Mouse (Mus musculus) olfactory bulb, adult 2 months (tissue): Measurements from ENCODE around the gene Nudt16l1. TPM values are rescaled to one million over a fixed set of nuclear protein-coding genes. Genes with fewer than 3 reads are reported as not detected.

Experiments used
- H3K27ac ChIP-seq: fragments of 200-500 bp; 2 replicates; pipeline ENCODE4 v1.5.1; 2012; ENCODE audit warnings: low read depth, low read length; ENCODE audit not compliant: insufficient read depth
- H3K4me1 ChIP-seq: fragments of 200-500 bp; 2 replicates; pipeline ENCODE4 v1.6.1; 2012; ENCODE audit warnings: low read length; ENCODE audit not compliant: control insufficient read depth, insufficient read depth
- H3K4me3 ChIP-seq: fragments of 200-500 bp; 2 replicates; pipeline ENCODE4 v1.5.1; 2012; ENCODE audit warnings: mild to moderate bottlenecking, low read depth, low read length, moderate library complexity; ENCODE audit not compliant: insufficient read depth
- CTCF ChIP-seq: fragments of 200-500 bp; IDR thresholded peaks from 2 replicates; pipeline ENCODE4 v1.5.1; 2012; ENCODE audit warnings: low read depth, mild to moderate bottlenecking, low read length, moderate library complexity; ENCODE audit not compliant: insufficient read depth
- POLR2A ChIP-seq: fragments of 200-500 bp; IDR thresholded peaks from 2 replicates; pipeline ENCODE4 v1.6.1; 2012; ENCODE audit warnings: mild to moderate bottlenecking, low read depth, low read length, moderate library complexity; ENCODE audit not compliant: insufficient read depth
- WGBS: fragments of 180-500 bp; shearing (Covaris S2); methylation state at CpG from one replicate; pipeline ENCODE4 v1.1.7; 2018; 5-methylcytosine and 5-hydroxymethylcytosine counted together
- polyA plus RNA-seq: library from polyadenylated mRNA; stranded (reverse); fragments of >200 nt; gene quantifications from 2 replicates; pipeline ENCODE4 v1.2.4, GENCODE M21; 2012; ENCODE audit warnings: low replicate concordance; ENCODE audit not compliant: missing spikeins, insufficient read depth, insufficient read length

Gene Nudt16l1
- polyA plus RNA-seq, 1 experiment: not detected

DNA sequence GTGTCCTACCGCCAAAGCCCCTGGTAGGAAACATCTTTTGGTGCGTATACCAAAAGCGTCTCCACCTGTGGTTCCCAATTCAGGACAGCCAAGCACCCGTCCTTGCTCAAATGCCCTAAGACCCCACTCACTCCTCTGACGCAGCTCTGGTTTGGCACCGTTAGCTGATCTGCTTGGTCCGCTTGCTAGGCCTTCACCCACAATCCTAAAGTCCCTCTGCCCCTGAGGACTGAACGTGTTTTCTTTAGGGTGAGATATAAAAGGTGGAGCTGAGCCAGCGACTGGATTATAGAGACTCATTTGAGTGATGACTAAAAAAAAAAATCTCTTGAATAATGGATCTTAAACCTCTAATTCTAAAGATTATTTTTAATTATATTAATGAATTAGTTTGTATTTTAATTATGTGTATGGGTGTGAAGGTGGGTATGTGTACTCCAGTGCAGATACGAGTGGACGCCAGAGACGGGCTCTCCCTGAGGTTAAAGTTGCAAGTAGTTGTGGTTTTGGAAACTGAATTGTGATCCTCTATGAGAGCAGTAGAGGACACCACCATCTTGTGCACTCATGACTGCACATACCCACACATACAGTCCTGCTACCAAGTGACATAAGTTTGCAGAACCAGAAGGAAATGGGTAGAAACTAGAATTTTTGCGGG lies 26.3 kb downstream of the Nudt16l1 start:
- no peak for TF ChIP-seq POLR2A
- TF ChIP-seq CTCF: no peak
- peaks cover 10% of the 10 kb centered on the region for H3K4me1 ChIP-seq
- H3K27ac ChIP-seq: peak overlapping the region; percentile 74
- WGBS: 16% methylated on average over 13 of the region's 13 CpGs
- H3K4me3 ChIP-seq: peak overlapping the region; percentile 87

DNA sequence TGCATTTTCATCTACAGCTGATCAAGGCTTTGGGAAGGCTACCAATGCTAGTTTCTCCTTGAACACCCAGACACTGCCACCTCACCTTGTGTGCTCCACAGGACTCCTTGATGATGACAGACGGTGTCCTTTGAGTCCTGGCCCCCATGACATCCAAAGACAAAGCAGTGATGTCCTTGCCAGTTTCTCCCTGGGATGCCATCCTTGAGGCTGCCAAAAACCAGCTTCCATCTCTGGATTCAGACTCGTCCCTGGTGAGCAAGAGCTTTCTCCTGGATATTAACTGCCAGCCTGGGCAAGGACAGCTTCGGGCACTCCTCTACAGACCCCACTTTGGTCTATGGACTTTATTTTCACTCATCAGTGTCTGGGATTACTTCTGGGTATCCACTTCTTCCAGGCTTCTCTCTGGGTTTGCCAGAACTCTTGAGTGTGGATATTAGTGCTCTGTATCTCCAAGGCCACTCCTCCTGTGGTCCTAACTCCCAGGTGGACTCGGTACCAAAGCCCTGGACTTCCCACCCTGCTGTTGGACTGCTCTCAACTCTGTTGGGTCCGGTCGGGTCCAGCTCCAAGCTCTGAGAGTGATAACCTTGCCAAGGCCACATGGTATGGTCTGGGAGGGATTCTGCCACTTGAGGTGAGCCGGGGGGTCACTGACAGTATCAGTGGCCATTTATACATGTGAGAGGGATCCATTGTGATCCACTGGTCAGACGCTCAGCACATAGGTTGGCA lies 27.0 kb downstream of the Nudt16l1 start:
- TF ChIP-seq POLR2A: no peak
- no peak for TF ChIP-seq CTCF
- Histone ChIP-seq H3K4me3 (no peak overlapping the region), H3K4me1 (peaks cover 10% of the 10 kb centered on the region), H3K27ac (no peak overlapping the region)
- 92% methylated on average over 8 of the region's 8 CpGs for WGBS

DNA sequence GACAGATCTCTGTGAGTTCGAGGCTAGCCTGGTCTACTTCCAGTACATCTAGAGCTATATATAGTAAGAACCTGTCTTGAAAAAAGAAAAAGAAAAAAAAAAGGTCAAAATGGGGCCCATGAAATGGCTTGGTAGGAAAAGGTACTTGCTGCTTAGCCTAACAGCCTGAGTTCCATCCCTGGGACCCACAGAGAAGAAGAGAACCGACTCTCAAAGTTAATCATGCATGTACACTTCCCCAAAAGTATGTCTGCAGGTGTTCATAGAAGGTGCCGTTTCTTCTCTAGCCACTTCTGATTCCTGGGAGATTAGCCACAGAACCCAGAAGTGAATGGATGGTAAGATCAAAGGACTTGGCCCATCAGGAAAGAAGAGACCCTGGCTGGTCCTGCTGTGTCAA lies 29.9 kb downstream of the Nudt16l1 start:
- TF ChIP-seq CTCF: no peak
- no peak for TF ChIP-seq POLR2A
- 74% methylated on average over 3 of the region's 3 CpGs for WGBS
- H3K4me3 ChIP-seq: no peak overlapping the region
- peaks cover 6% of the 10 kb centered on the region for H3K4me1 ChIP-seq
- no peak overlapping the region for H3K27ac ChIP-seq

DNA sequence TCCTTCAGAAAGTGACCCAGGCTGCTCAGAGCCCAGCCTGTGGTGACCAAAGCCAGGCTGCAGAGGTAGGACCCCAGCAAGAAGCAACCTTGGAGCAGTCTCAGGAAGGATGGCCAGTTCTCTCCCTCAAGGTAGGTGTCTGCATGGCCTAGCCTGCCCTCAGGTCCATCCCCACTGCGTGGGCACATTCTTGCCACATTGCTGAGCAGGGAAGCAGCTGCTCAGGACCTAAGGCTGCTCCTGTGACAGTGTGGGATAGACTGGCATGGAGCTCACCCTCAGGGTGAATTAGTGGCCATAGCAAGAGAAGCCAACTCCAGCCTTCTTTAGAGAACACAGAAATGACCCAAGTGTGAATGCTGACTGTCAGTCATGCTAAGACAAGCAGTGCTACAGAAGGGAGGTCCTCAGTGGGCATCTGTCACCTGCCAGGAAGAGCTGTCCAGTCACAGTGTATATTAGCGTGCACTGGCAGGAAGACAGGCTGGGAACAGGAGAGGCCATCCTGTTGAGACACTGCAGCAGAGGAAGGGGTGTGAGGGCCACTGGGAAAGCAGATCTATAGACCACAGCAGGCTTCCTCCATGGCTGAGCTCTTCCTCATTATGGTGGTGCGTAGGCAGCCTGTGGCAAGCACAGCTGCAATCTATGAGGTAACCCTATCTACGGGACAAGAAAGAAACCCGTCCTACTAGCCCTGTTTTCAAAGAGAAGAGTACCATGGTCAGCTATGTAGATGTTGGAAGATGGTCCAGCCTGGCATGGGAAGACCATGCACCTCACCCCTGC lies 30.7 kb downstream of the Nudt16l1 start:
- Histone ChIP-seq H3K4me3 (no peak overlapping the region), H3K4me1 (peaks cover 6% of the 10 kb centered on the region), H3K27ac (no peak overlapping the region)
- TF ChIP-seq CTCF (no peak), POLR2A (no peak)
- 87% methylated on average over 5 of the region's 5 CpGs for WGBS

DNA sequence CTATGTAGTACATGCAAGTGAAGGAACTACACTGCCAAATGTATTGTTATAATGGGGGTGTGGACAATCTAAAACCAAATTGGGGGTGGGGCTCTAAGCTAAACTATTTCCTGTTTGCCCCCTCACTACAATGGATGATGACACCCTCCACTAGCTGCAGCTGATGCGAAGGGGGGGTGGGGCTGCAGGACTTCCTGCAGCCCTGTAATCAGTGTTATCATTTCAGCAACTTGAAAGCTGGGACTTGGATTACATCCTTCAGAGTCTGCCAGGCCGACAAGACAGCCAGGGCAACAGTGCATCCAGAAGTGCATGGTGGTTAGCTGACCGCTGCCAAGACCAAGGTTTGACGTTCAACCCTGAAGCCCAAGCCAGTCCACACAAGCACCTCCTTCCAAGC lies 33.1 kb downstream of the Nudt16l1 start:
- H3K27ac ChIP-seq: no peak overlapping the region
- H3K4me1 ChIP-seq: peaks cover 3% of the 10 kb centered on the region; the same call in 1 of the 2 replicates
- 79% methylated on average over 4 of the region's 4 CpGs for WGBS
- H3K4me3 ChIP-seq: no peak overlapping the region
- TF ChIP-seq POLR2A (no peak), CTCF (no peak)

DNA sequence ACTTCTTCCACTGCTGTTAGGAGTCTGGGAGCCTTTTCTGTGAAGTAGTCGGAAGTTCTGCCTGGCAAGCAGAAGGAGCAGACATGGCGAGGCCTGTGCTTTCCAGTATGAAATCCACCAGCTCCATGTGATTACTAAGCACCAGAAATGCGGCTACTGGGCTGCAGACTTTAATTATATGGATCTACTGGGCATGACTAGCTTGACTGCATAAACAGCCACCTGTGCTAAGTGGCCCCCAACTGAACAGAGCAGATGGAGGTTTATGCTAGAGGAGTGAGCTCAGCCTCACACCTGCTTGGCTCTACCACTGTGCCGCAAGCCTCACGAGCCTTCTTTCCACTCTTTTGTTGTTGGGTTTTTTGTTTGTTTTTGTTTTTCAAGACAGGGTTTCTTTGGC lies 36.0 kb downstream of the Nudt16l1 start:
- H3K4me1 ChIP-seq: peaks cover 16% of the 10 kb centered on the region
- WGBS: 77% methylated on average over 5 of the region's 5 CpGs
- no peak overlapping the region for H3K4me3 ChIP-seq
- no peak for TF ChIP-seq POLR2A
- no peak overlapping the region for H3K27ac ChIP-seq

DNA sequence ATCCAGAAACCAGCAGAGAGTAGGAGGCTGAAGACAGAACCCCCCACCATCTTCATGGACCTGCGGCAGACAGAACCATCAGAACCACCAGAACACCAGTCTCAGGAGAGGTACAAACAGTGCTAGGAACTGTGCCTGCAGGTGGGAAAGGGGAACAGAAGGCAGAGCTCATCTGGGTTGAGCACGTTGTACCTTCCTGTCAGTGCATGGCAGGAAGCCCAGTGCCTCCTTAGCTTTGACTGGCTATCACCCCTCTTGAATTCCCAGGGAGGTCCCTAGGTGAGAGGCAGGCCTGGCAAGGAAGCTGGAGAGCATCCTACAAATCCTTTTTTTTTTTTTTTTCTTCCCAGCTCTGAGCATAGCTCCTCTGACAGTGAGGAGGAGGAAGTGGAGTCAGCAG lies 37.6 kb downstream of the Nudt16l1 start:
- Histone ChIP-seq H3K4me1 (peaks cover 20% of the 10 kb centered on the region), H3K27ac (no peak overlapping the region), H3K4me3 (no peak overlapping the region)
- WGBS: 65% methylated on average over 2 of the region's 2 CpGs
- TF ChIP-seq POLR2A (no peak), CTCF (no peak)

DNA sequence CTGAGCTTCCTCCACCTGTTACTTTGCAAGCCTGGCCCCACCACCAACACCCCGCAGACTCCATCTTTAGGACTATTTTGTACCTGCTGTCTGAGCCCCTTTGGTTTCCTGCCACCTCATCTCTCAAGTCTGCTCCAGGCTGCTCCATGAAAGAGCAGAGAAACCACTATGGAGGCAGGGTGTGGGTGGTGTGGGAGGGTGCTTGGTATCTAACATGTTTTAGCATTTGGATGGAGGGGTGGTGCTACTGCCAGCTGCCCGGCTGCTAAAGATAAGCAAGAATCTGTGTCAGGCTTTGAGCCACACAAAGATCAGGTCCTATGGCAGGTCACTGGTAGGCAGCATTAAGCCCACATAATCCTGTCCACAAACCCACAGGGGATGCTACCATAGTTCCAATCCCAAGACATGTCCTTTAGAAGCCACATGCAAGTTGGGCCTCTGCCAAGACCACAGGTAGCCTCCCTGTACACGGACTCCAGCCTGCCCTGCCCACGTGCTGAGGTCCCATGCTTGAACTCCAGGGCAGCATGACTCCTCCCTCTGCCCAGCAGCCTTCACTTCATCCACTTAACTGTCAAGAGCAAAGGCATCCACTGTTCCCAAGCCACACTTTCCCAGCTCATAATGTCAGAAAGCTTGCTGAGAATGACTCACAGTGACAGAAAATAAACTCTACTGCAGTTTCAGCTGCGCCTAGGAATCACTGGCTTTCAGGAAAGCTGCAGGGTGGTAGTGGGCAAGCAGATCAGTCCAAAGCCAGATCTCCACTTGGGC lies 39.9 kb downstream of the Nudt16l1 start:
- WGBS: 46% methylated on average over 5 of the region's 5 CpGs
- H3K4me3 ChIP-seq: no peak overlapping the region
- peaks cover 16% of the 10 kb centered on the region for H3K4me1 ChIP-seq
- TF ChIP-seq POLR2A (no peak), CTCF (no peak)
- peak overlapping the region; percentile 40 for H3K27ac ChIP-seq
